Mouse (Mus musculus) heart, embryonic 12.5 days (tissue): ENCODE data around the gene Mrps17. TPM values are rescaled to one million over a fixed set of nuclear protein-coding genes. Genes with fewer than 3 reads are reported as not detected.
"Not testable (repeated sequence)": the region's sequence is repeated elsewhere in the genome, so short reads cannot be mapped to it uniquely, and the experiment has no call there.

Experiments used
- ATAC-seq: fragments of 200-750 bp; cut with Nextera tagmentation; 2 replicates; pipeline ENCODE4 v1.8.0; 2017; ENCODE audit warnings: moderate TSS enrichment, moderate library complexity; ENCODE audit not compliant: insufficient number of reproducible peaks, low FRiP score
- H3K27ac ChIP-seq: fragments of 300-500 bp; sonication (generic); 2 replicates; pipeline ENCODE4 v1.5.1; 2016; ENCODE audit warnings: mild to moderate bottlenecking, moderate library complexity; ENCODE audit not compliant: poor library complexity, severe bottlenecking
- H3K27me3 ChIP-seq: fragments of 300-500 bp; sonication (generic); replicated peaks from 2 replicates; pipeline ENCODE4 v1.6.1; 2016; ENCODE audit warnings: mild to moderate bottlenecking, moderate library complexity
- H3K36me3 ChIP-seq: fragments of 300-500 bp; sonication (generic); 2 replicates; pipeline ENCODE4 v1.6.1; 2016; ENCODE audit warnings: mild to moderate bottlenecking, moderate library complexity
- H3K4me1 ChIP-seq: fragments of 300-500 bp; sonication (generic); replicated peaks from 2 replicates; pipeline ENCODE4 v1.6.1; 2016; ENCODE audit warnings: mild to moderate bottlenecking
- H3K4me2 ChIP-seq: fragments of 300-500 bp; sonication (generic); 2 replicates; pipeline ENCODE4 v1.6.1; 2016; ENCODE audit warnings: mild to moderate bottlenecking, moderate library complexity
- H3K4me3 ChIP-seq: fragments of 300-500 bp; sonication (generic); 2 replicates; pipeline ENCODE4 v1.5.1; 2016; ENCODE audit warnings: mild to moderate bottlenecking
- H3K9ac ChIP-seq: fragments of 300-500 bp; sonication (generic); 2 replicates; pipeline ENCODE4 v1.6.1; 2016; ENCODE audit warnings: mild to moderate bottlenecking, moderate library complexity
- H3K9me3 ChIP-seq: fragments of 300-500 bp; sonication (generic); replicated peaks from 2 replicates; pipeline ENCODE4 v1.6.1; 2016; ENCODE audit warnings: mild to moderate bottlenecking, moderate library complexity
- WGBS: fragments of 180-500 bp; shearing (Covaris S2); methylation state at CpG from one replicate; pipeline ENCODE4 v1.1.7; 2016; 5-methylcytosine and 5-hydroxymethylcytosine counted together
- polyA plus RNA-seq: library from polyadenylated mRNA; unstranded; fragments of >200 nt; fragmentation: Nextera tagmentation; extraction: Ambion mirVana; gene quantifications from 2 replicates; pipeline ENCODE4 v1.2.1, GENCODE M21; 2016

The Mrps17 gene
- 142 and 145 TPM in 2 replicates for polyA plus RNA-seq

DNA sequence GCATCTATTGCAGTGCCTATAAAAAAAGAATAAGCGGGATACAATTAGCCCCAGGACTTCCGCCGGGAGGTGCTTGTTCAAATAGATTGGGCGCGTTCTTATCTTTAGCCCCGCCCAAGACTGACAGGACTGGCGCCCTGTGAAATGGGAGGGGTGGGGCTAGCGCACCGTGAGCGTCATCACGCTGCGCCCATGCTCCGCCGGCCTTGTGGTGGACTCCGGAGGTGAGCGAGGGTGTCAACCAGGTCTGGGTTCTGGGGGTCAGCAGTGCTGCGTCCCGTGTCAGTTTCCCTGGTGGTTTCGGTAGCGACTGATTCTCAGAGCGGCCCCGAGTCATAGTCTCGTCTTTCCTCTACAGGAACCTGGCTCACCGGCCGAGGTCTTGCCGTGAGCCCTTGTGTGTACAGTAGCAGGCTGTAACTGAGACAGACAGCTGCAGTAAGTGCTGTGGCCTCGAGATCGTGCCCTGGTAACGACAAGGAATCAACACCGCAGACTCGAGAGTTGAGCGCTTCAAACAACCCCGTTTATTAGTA is at the start of gene Mrps17:
Mrps17 (plus strand) TSS at position 172 of the 536 bp plus-strand sequence.
- Histone ChIP-seq H3K27me3 (no peaks in the 10 kb centered on the region), H3K9me3 (no peaks in the 10 kb centered on the region)
- peak; percentile 98 for ATAC-seq

DNA sequence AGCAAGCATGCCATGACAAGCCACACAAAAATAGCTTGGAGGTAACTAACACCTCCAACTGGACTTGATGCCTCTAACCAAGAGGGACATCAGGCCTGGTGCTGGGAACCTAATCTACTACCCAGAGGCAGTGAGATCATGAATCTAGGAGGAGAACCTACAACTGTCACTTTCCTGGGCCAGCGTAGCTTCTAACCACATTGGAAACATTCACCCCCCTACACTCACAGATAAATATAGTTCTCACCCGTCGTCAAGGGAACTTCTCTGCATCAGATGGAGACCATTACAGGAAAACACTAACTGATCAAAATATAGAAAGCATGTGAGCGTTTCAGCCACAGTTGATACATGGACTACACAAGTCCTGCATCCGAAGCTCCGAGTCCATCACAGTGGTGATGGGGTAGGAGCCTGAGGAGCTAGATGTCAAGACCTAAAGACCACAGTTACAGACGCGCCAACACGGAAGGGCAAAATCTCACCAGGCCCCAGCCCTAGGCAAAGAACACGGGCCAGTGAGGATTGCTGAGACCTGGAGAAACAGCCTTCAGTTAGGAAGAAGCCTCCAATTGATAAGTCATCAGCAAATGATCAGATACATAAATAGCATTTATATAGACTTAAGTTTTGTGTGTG is 48.9 kb upstream of the Mrps17 start:
- Histone ChIP-seq H3K4me3 (no peak overlapping the region), H3K36me3 (no peaks in the 10 kb centered on the region), H3K4me2 (no peak overlapping the region), H3K9ac (no peak overlapping the region), H3K27ac (no peak overlapping the region), H3K4me1 (0 out of 2 replicates have a peak, but pooled peaks cover 6% of the 10 kb centered on the region), H3K27me3 (no peaks in the 10 kb centered on the region), H3K9me3 (no peaks in the 10 kb centered on the region)
- no peak for ATAC-seq
- 90% methylated on average over 10 of the region's 10 CpGs for WGBS

More for the DNA sequence above, at the start of gene Mrps17:
- 0 out of 2 replicates have a peak within 1 kb of the TSS, but pooled peaks have one; percentile 10 for H3K27ac ChIP-seq
- H3K4me3 ChIP-seq, result peak within 1 kb of the TSS; percentile 74
- H3K4me1 ChIP-seq, result peaks cover 8% of the 10 kb centered on the region
- peaks cover 37% of the 10 kb centered on the region for H3K36me3 ChIP-seq
- WGBS, result under 1% methylated on average over 33 of the region's 33 CpGs
- peak within 1 kb of the TSS; percentile 84 for H3K9ac ChIP-seq
- peak within 1 kb of the TSS; percentile 74 for H3K4me2 ChIP-seq

DNA sequence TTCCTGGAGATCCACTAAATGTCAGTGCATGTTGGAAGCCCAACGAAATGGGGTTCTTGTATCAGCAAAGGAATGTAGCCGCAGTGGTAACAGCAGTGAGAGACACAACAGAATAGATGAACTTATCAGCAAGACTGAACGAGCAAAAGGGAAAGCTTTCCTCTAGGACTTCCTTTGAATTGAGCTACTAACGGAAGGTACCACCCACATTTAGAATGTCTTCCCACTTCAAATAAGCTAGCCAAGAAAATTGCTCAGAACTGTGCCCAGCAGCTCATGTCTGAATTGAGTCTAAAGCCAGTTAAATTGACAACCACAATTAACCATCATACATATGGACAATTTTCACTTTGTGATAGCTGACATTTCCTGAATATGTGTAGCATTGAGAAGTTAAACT is 47.4 kb upstream of the Mrps17 start:
- no peak for ATAC-seq
- Histone ChIP-seq H3K4me2 (no peak overlapping the region), H3K27me3 (no peaks in the 10 kb centered on the region), H3K9ac (no peak overlapping the region), H3K4me3 (no peak overlapping the region), H3K9me3 (no peaks in the 10 kb centered on the region), H3K4me1 (0 out of 2 replicates have a peak, but pooled peaks cover 6% of the 10 kb centered on the region), H3K27ac (no peak overlapping the region), H3K36me3 (no peaks in the 10 kb centered on the region)
- 67% methylated on average over 4 of the region's 4 CpGs for WGBS

DNA sequence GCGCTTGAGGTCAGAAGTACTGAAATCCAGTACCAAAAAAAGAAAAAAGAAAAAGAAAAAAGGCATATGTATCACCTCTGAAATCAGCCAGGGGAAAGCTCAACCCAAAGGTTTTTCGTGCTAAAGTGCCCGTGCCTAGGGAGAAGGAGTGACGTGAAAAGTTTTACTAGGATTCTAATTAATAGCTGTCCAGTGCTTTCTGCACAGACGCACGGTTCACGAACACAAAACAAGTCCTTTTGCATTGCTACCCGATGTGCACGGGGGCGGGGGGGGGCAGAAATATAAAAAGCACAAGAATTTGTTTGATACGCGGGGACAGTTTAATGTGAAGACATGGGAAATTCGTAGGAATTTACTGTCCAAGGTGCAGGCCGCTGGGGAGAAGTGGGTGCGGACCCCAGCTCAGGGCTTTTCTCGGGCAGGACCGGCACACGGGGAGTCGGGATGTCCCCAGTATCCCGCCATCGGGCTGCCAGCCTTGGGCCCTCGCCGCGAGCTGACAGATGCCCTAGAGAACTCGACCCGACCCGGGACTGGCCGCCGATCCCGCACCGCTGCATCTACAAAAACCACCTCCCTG is 45.8 kb upstream of the Mrps17 start:
- H3K27me3 ChIP-seq, result no peaks in the 10 kb centered on the region
- 0 out of 2 replicates have a peak overlapping the region, but pooled peaks have one; percentile 56 for H3K27ac ChIP-seq
- H3K9me3 ChIP-seq, result peaks cover 9% of the 10 kb centered on the region; the same call in 1 of the 2 replicates
- 1% methylated on average over 31 of the region's 31 CpGs for WGBS
- no peaks in the 10 kb centered on the region for H3K36me3 ChIP-seq
- peak overlapping the region; percentile 93 for H3K4me3 ChIP-seq
- H3K4me2 ChIP-seq, result peak overlapping the region; percentile 80
- peak; percentile 78 for ATAC-seq
- H3K4me1 ChIP-seq, result 0 out of 2 replicates have a peak, but pooled peaks cover 6% of the 10 kb centered on the region
- peak overlapping the region; percentile 90 for H3K9ac ChIP-seq

DNA sequence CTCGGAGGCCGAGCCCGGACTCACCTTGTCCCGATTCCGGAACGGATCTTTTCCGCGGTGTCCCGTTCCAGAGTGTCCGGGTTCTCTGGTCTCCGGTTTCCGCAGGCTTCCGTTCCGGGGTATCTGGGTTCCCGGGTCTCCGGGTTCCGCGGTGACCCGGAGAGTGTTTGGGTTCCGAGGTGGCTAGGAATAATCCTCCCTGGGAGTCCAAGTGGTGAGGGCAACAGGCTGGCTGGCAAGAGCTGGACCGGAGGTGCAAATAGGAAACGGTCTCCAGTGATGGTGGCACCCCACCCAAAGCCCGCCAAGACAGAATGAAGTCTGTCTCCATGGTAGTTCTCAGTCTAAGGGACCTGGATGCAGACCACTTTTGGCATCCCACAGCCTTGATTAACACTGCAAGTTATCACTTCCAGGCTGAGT is 45.2 kb upstream of the Mrps17 start, which contains the start of gene Zfp11:
Zfp11 (minus strand) TSS at position 64 of the 423 bp plus-strand sequence.
- Histone ChIP-seq H3K36me3 (no peaks in the 10 kb centered on the region), H3K4me3 (peak within 1 kb of the TSS; percentile 93), H3K4me2 (peak within 1 kb of the TSS; percentile 80), H3K27ac (0 out of 2 replicates have a peak within 1 kb of the TSS, but pooled peaks have one; percentile 56), H3K27me3 (no peaks in the 10 kb centered on the region), H3K9me3 (peaks cover 11% of the 10 kb centered on the region; the same call in 1 of the 2 replicates), H3K9ac (peak within 1 kb of the TSS; percentile 90), H3K4me1 (0 out of 2 replicates have a peak, but pooled peaks cover 6% of the 10 kb centered on the region)
- ATAC-seq, result peak; percentile 87
- under 1% methylated on average over 23 of the region's 23 CpGs for WGBS

DNA sequence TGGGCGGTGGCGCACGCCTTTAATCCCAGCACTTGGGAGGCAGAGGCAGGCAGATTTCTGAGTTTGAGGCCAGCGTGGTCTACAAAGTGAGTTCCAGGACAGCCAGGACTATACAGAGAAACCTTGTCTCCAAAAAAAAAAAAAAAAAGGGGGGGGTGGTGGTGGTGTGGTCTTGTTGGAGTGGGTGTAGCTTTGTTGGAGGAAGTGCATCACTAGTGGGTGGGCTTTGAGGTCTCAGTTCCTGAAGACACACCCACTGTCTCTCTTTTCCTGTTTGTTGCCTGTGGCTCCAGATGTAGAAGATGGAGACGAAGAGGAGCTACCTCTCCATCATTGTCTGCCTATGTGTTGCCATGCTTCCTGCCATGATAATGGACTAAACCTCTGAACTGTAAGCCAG is 30.2 kb upstream of the Mrps17 start:
- WGBS, result 82% methylated on average over 5 of the region's 5 CpGs
- ATAC-seq, H3K4me3 ChIP-seq, H3K27me3 ChIP-seq, H3K27ac ChIP-seq, H3K9me3 ChIP-seq, H3K9ac ChIP-seq, H3K36me3 ChIP-seq, H3K4me1 ChIP-seq, H3K4me2 ChIP-seq: not testable (repeated sequence)

DNA sequence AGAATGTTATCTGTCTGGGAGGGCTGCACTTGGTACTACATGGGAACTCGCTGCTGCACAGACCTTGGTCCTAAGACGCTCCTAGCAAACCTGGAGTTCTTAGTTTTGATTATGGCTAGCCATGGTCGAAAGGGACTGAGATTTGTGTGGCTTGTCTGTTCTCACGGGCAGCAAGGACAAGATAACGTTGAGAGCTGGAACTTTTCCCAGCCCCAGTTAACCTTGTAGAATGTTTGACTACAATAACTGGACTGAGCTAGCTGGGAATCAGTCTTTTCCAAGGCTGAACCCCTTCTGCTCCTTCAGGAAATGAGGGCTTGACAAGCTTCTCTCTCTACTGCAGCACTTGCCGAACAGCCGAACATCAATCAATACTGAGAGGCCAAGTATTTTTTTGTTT is 27.7 kb upstream of the Mrps17 start:
- Histone ChIP-seq H3K4me3 (no peak overlapping the region), H3K27ac (no peak overlapping the region), H3K27me3 (no peaks in the 10 kb centered on the region), H3K36me3 (no peaks in the 10 kb centered on the region), H3K9me3 (no peaks in the 10 kb centered on the region), H3K4me2 (no peak overlapping the region), H3K9ac (no peak overlapping the region), H3K4me1 (no peaks in the 10 kb centered on the region)
- ATAC-seq, result no peak
- WGBS, result 67% methylated on average over 7 of the region's 7 CpGs

DNA sequence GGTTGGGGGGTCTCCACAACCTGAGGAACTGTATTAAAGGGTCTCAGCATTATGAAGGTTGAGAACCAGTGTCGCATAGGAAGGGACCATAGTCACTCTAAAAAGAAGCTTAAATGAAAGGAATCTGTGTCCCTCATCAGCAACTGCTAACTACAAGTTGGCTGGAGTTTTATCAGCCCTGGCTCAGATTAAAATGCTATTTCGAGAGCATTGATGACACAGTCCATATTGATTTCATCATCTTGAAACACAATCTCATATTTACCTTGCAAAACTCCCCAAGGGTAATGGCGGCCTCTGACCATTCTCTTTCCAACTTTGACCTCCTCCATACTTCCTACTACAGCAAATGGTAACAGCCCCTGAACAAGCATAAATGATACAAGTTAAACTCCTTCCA is 24.8 kb upstream of the Mrps17 start:
- Histone ChIP-seq H3K27me3 (no peaks in the 10 kb centered on the region), H3K9me3 (no peaks in the 10 kb centered on the region), H3K4me1 (no peaks in the 10 kb centered on the region), H3K4me2 (no peak overlapping the region), H3K27ac (no peak overlapping the region), H3K36me3 (no peaks in the 10 kb centered on the region), H3K4me3 (no peak overlapping the region), H3K9ac (no peak overlapping the region)
- no peak for ATAC-seq
- WGBS, result 77% methylated on average over 3 of the region's 3 CpGs

DNA sequence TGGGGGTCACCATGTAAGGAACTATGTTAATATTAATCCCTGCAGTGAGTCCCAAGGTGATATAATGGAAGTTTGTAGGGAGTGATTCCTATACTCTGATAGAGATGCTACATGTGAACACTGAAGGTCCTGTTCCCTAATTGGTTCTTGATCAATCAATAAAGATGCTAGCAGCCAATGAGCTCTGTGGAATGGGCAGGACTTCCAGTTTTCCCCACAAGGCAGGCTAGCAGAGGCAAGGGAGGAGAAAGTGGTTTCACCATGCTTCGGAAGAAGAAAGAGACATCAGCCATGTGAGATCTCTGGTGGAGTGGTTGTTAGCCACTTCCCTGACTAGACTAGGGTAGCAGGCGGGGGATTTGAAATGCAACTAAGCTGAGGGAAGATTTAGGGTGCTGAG is 14.8 kb upstream of the Mrps17 start:
- H3K36me3 ChIP-seq, result no peaks in the 10 kb centered on the region
- H3K27ac ChIP-seq, result no peak overlapping the region
- no peaks in the 10 kb centered on the region for H3K9me3 ChIP-seq
- no peak overlapping the region for H3K9ac ChIP-seq
- H3K4me2 ChIP-seq, result peak overlapping the region; percentile 18
- 23% methylated on average over 2 of the region's 2 CpGs for WGBS
- H3K4me1 ChIP-seq, result no peaks in the 10 kb centered on the region
- no peak overlapping the region for H3K4me3 ChIP-seq
- 0 out of 2 replicates have a peak, but pooled peaks cover 8% of the 10 kb centered on the region for H3K27me3 ChIP-seq
- no peak for ATAC-seq

DNA sequence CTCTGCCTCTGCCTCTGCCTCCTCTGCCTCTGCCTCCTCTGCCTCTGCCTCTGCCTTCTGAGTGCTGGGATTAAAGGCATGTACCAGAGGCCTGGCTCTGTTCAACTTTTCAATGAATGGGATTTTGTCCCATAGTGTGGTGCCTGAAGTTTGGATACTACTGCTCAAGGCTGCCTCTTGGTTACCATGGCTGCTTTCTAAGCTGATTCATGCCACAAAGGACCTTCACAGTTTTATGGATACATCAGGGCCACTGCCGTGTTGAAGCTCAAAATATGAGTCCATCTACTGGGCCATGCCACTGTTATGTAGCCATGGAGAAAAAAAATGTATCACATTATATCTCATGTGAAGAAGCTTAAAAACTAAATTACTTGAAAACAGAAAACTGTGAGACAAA is 13.6 kb upstream of the Mrps17 start:
- no peaks in the 10 kb centered on the region for H3K9me3 ChIP-seq
- H3K4me2 ChIP-seq, result no peak overlapping the region
- H3K36me3 ChIP-seq, result no peaks in the 10 kb centered on the region
- H3K4me1 ChIP-seq, result no peaks in the 10 kb centered on the region
- H3K27ac ChIP-seq, result no peak overlapping the region
- H3K9ac ChIP-seq, result no peak overlapping the region
- 79% methylated on average over 1 of the region's 1 CpGs for WGBS
- no peak overlapping the region for H3K4me3 ChIP-seq
- 0 out of 2 replicates have a peak, but pooled peaks cover 8% of the 10 kb centered on the region for H3K27me3 ChIP-seq
- ATAC-seq, result no peak

DNA sequence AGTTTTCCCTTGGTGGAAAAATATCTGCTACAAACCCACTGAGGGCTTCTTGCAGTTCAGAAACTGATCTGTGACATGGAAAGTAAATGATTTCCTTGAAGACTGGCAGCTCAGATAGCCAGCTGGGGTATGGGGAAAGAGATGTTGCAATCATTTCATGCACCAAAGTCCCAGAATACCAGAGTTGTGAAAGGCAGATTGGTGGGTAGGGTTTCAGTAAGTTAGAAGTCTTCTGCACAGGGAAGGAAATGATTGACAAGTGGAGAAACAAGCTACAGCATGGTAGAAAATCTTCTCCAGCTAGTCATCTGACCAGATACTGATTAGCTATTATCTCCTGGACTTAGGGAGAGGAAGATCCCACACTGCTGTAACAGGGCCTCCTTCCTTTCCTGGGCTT is 11.9 kb upstream of the Mrps17 start:
- H3K36me3 ChIP-seq, result no peaks in the 10 kb centered on the region
- H3K9me3 ChIP-seq, result no peaks in the 10 kb centered on the region

More for the DNA sequence above, 11.9 kb upstream of the Mrps17 start:
- Histone ChIP-seq H3K4me1 (no peaks in the 10 kb centered on the region), H3K9ac (no peak overlapping the region), H3K4me3 (no peak overlapping the region), H3K27ac (no peak overlapping the region), H3K27me3 (0 out of 2 replicates have a peak, but pooled peaks cover 8% of the 10 kb centered on the region), H3K4me2 (no peak overlapping the region)
- no peak for ATAC-seq
